Mouse (Mus musculus) heart, adult 9 months (tissue): ENCODE measurements at regions not wholly inside any gene's neighbourhood (a gene's known extent, or its start where the extent isn't known, plus 50 kb on each side); places are given as distances from the start of the nearest gene placed in this dataset.

Experiments
- DNase-seq, 2 experiments: peaks; one replicate each; pipeline ENCODE4 v3.0.0; 2022; ENCODE audit warnings: low spot score in 2 of 2

- no peak for DNase-seq
Measured at GRCm38 (mm10) chr6:99938949-99939348, 212.8 kb upstream of the Prok2 start.

- peak in 1 of 2 experiments; percentile 5 for DNase-seq
Measured at GRCm38 (mm10) chr6:99936716-99937115, 210.5 kb upstream of the Prok2 start.

GRCm38 (mm10) chr6:99935373-99935772 is 209.2 kb upstream of the Prok2 start:
- no peak for DNase-seq

- DNase-seq: peak; percentile 16 to 47
Measured at GRCm38 (mm10) chr6:99934394-99934793, 208.2 kb upstream of the Prok2 start.

GRCm38 (mm10) chr6:99933404-99933803 is 207.2 kb upstream of the Prok2 start:
- DNase-seq: no peak

GRCm38 (mm10) chr6:99932923-99933322 is 206.7 kb upstream of the Prok2 start:
- no peak for DNase-seq

- DNase-seq: no peak
Measured at GRCm38 (mm10) chr6:99932405-99932804, 206.2 kb upstream of the Prok2 start.

GRCm38 (mm10) chr6:99931588-99931987 is 205.4 kb upstream of the Prok2 start:
- peak; percentile 17 to 46 for DNase-seq

- DNase-seq: no peak
Measured at GRCm38 (mm10) chr6:99930316-99930715, 204.1 kb upstream of the Prok2 start.

GRCm38 (mm10) chr6:99927933-99928555 is 201.9 kb upstream of the Prok2 start:
- DNase-seq: no peak

GRCm38 (mm10) chr6:99924181-99924580 is 198.0 kb upstream of the Prok2 start:
- no peak for DNase-seq

GRCm38 (mm10) chr6:99921966-99922365 is 195.8 kb upstream of the Prok2 start:
- no peak for DNase-seq

GRCm38 (mm10) chr6:99919816-99920562 is 193.8 kb upstream of the Prok2 start:
- DNase-seq: peak in 1 of 2 experiments; percentile 36

GRCm38 (mm10) chr6:99918351-99918750 is 192.2 kb upstream of the Prok2 start:
- no peak for DNase-seq

- no peak for DNase-seq
Measured at GRCm38 (mm10) chr6:99909921-99910320, 183.7 kb upstream of the Prok2 start.

GRCm38 (mm10) chr6:99909459-99909858 is 183.3 kb upstream of the Prok2 start:
- DNase-seq: peak; percentile 24 to 63

- DNase-seq: no peak
Measured at GRCm38 (mm10) chr6:99908066-99908465, 181.9 kb upstream of the Prok2 start.

- DNase-seq: no peak
Measured at GRCm38 (mm10) chr6:99905194-99905593, 179.0 kb upstream of the Prok2 start.

- peak; percentile 58 to 62 for DNase-seq
Measured at GRCm38 (mm10) chr6:99904607-99905006, 178.4 kb upstream of the Prok2 start.

GRCm38 (mm10) chr6:99904044-99904443 is 177.9 kb upstream of the Prok2 start:
- peak; percentile 21 to 71 for DNase-seq

GRCm38 (mm10) chr6:99901564-99901963 is 175.4 kb upstream of the Prok2 start:
- DNase-seq: no peak

- DNase-seq: no peak
Measured at GRCm38 (mm10) chr6:99901146-99901545, 175.0 kb upstream of the Prok2 start.

GRCm38 (mm10) chr6:99899704-99900103 is 173.5 kb upstream of the Prok2 start:
- no peak for DNase-seq
